Mouse (Mus musculus): ENCODE data around the gene Spns2. TPM values are rescaled to one million over a fixed set of nuclear protein-coding genes. Genes with fewer than 3 reads are reported as not detected.
"Not testable (repeated sequence)": the region's sequence is repeated elsewhere in the genome, so short reads cannot be mapped to it uniquely, and the experiment has no call there.

Gene Spns2
- polyA plus RNA-seq, 1 experiment from 2014 or later, result 19.8 TPM

DNA sequence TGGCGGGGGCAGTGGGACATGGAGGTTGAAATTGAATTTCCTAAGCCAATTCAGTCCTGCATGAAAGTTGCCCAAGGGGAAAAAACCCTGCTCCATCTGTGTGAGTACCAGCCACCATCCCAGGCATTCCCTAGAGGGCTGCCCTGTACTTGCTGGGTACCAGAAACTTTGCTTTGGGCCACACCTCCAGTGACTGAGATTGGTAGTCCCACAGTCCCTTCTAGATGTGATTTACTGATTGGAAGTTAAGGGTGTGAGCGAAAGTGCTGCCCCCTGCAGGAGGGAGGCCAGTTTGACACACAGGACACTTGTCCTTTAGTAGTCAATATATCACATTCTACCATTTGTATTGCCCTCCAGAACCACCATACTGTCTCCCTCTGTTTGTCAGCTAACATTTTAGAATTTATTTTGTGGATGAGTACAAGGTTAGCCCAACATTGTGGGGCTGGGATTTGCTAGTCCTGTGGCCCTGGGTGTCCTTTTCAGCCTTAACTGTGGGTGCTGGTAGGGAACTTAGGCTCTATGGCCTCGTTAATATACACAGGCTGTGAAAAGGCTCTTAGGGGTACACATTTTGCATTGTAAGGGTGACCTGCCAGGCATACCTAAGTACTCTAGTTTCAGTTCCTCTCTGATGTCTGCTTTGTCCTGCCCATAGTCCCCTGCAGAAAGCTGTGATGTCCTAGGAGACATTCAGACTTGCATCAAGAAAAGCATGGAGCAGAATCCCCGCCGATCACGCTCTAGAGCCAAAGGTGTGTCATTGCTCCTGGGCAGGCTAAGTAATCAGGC is 43.2 kb downstream of the Spns2 start:
- no peak overlapping the region for H3K4me3 ChIP-seq (ENCODE audit: low read depth, low read length)
- ATAC-seq, result no peak
- 0 out of 2 replicates have a peak overlapping the region, but pooled peaks have one; percentile 7 for H3K27ac ChIP-seq (ENCODE audit: low read depth, low read length)
- peaks cover 91% of the 10 kb centered on the region for H3K36me3 ChIP-seq (ENCODE audit: control insufficient read depth, insufficient read depth)
- H3K4me2 ChIP-seq (replicated peaks; ENCODE audit: low read depth), result no peak overlapping the region
- H3K9me3 ChIP-seq (ENCODE audit: control insufficient read depth), result no peaks in the 10 kb centered on the region
- H3K27me3 ChIP-seq (replicated peaks; ENCODE audit: control insufficient read depth, insufficient read depth, low read length), result no peaks in the 10 kb centered on the region
- peaks cover 7% of the 10 kb centered on the region; the same call in 1 of the 2 replicates for H3K4me1 ChIP-seq (replicated peaks; ENCODE audit: control insufficient read depth, insufficient read depth, low read length)
- peak; percentile 83 for TF ChIP-seq CTCF (IDR thresholded peaks at IDR 0.05; ENCODE audit: low read depth)
- WGBS, result 84% methylated on average over 6 of the region's 6 CpGs
- no peak overlapping the region for H3K9ac ChIP-seq (ENCODE audit: low read depth, low read length)

DNA sequence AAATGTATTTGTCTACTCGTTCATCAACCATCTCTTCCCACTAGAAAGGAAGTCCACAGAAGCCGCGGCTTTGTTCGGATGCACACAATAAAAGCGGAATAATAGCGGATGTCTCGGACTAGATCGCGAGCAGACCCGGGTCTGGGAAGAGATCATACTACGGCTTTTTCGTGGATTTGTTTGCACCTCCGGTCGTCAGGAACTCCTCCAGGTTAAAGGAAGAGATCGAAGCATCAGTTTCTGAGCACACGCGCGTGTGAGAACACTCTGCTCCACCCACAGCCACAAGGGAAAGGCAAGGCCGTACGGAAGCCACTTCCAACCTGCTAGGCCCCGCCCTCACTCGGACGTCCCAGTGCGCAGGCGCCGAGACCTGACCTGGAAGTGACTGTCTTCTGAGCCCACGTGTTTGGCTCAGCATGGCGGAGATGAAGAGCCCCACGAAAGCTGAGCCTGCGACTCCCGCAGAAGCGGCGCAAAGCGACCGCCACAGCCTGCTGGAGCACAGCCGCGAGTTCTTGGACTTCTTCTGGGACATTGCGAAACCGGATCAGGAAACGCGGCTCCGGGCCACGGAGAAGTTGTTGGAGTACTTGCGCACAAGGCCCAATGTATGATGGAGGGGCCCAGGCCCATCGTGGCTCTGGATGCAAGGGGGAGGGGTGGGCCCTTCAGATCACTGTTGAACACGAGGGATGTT is 48.6 kb downstream of the Spns2 start, which contains the start of gene Mybbp1a:
Gene Mybbp1a, plus strand, starts transcription at position 391 of the 700 bp plus-strand sequence.
- Histone ChIP-seq H3K27ac (ENCODE audit: low read depth, low read length) (peak within 1 kb of the TSS; percentile 36), H3K9me3 (ENCODE audit: control insufficient read depth) (no peaks in the 10 kb centered on the region), H3K27me3 (replicated peaks; ENCODE audit: control insufficient read depth, insufficient read depth, low read length) (no peaks in the 10 kb centered on the region), H3K9ac (ENCODE audit: low read depth, low read length) (peak within 1 kb of the TSS; percentile 72), H3K36me3 (ENCODE audit: control insufficient read depth, insufficient read depth) (peaks cover 37% of the 10 kb centered on the region), H3K4me3 (ENCODE audit: low read depth, low read length) (peak within 1 kb of the TSS; percentile 72), H3K4me1 (replicated peaks; ENCODE audit: control insufficient read depth, insufficient read depth, low read length) (peaks cover 8% of the 10 kb centered on the region; the same call in 1 of the 2 replicates), H3K4me2 (replicated peaks; ENCODE audit: low read depth) (peak within 1 kb of the TSS; percentile 94)
- TF ChIP-seq CTCF (IDR thresholded peaks at IDR 0.05; ENCODE audit: low read depth), result 0 out of 2 replicates have a peak, but pooled peaks have one; percentile 19
- peak; percentile 84 for ATAC-seq
- WGBS, result under 1% methylated on average over 46 of the region's 46 CpGs

DNA sequence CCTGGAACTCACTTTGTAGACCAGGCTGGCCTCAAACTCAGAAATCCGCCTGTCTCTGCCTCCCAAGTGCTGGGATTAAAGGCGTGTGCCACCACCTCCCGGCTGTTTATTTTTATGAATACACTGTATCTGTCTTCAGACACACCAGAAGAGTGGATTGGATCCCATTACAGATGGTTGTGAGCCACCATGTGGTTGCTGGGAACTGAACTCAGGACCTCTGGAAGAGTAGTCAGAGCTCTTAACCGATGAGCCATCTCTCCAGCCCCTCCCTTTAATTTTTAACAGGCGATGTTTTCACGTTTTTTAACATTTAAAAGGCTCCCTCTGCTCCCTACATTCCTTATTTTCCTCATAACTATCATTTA is 49.1 kb downstream of the Spns2 start:
- Histone ChIP-seq H3K4me1 (replicated peaks; ENCODE audit: control insufficient read depth, insufficient read depth, low read length) (peaks cover 13% of the 10 kb centered on the region; the same call in 1 of the 2 replicates), H3K4me2 (replicated peaks; ENCODE audit: low read depth) (peak overlapping the region; percentile 94), H3K36me3 (ENCODE audit: control insufficient read depth, insufficient read depth) (peaks cover 32% of the 10 kb centered on the region), H3K4me3 (ENCODE audit: low read depth, low read length) (peak overlapping the region; percentile 72), H3K27ac (ENCODE audit: low read depth, low read length) (peak overlapping the region; percentile 36; the same call in 1 of the 2 replicates)
- H3K9me3 ChIP-seq (ENCODE audit: control insufficient read depth); H3K9ac ChIP-seq (ENCODE audit: low read depth, low read length); H3K27me3 ChIP-seq (replicated peaks; ENCODE audit: control insufficient read depth, insufficient read depth, low read length); ATAC-seq: not testable (repeated sequence)
- 27% methylated on average over 6 of the region's 6 CpGs for WGBS

DNA sequence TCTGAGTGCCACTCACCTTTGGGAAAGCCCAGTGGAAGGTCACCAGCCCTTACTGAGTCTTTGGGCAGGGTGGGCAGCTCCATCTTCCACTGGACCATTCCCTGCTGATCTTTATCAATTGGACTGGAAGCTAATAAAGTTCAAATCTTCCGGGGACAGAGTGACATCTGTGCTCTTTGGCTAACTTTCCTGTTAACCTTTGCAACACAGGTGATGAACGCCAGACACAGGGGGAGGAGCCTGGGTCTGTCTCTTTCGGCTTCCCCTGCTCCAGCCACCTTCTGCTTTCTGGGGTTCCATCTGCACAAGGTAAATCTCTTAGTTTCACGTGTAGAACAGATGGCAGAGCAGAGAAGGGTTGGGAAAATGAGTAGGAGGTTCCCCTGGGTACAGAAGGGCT is 51.3 kb downstream of the Spns2 start:
- peaks cover 10% of the 10 kb centered on the region for H3K36me3 ChIP-seq (ENCODE audit: control insufficient read depth, insufficient read depth)
- no peak for TF ChIP-seq CTCF (IDR thresholded peaks at IDR 0.05; ENCODE audit: low read depth)
- no peak overlapping the region for H3K9ac ChIP-seq (ENCODE audit: low read depth, low read length)
- ATAC-seq, result no peak
- no peaks in the 10 kb centered on the region for H3K9me3 ChIP-seq (ENCODE audit: control insufficient read depth)
- peaks cover 17% of the 10 kb centered on the region; the same call in 1 of the 2 replicates for H3K4me1 ChIP-seq (replicated peaks; ENCODE audit: control insufficient read depth, insufficient read depth, low read length)
- H3K27ac ChIP-seq (ENCODE audit: low read depth, low read length), result no peak overlapping the region
- H3K4me3 ChIP-seq (ENCODE audit: low read depth, low read length), result no peak overlapping the region
- no peak overlapping the region for H3K4me2 ChIP-seq (replicated peaks; ENCODE audit: low read depth)
- H3K27me3 ChIP-seq (replicated peaks; ENCODE audit: control insufficient read depth, insufficient read depth, low read length), result no peaks in the 10 kb centered on the region
- 51% methylated on average over 4 of the region's 4 CpGs for WGBS

DNA sequence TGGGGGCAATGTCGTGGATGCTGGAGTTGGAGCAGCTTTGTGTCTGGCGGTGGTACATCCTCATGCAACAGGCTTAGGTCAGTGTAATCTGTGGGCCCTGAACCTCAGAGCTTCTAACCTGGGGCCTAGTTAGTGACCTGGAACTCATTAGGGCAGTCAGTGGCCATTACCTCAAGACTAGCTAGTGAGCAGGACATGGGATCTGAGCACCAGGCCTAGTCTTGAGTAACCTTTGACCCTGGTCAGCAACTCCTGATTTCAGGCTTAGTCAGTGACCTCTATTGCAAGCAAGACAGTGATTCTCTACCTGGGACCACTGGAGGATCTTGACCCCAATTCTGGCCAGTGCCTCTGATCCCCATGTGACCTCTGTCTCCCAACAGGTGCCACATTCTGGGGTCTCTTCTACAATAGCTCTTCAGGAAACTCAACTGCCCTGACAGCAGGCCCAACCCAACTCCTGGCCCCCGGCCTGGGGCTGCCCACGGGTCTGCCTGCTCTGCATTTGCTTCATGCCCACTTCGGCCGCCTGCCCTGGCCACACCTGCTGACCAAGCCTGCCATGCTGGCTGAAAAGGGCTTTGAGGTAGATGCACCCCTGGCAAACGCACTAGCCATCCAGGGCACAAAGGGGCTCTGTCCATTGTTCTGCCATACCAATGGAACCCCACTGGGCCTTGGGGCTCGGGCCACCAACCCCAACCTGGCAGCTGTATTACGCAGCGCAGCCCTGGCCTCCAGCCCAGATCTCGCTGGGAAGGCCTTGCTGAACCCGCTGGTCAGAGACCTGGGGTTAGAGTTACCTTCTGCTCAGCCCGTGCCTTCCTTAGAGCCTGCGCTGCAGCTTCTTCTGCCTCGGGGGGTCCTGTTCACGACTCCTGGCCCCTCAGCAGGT is 52.7 kb downstream of the Spns2 start:
- WGBS, result 89% methylated on average over 16 of the region's 16 CpGs
- H3K27ac ChIP-seq (ENCODE audit: low read depth, low read length), result no peak overlapping the region

More for the DNA sequence above, 52.7 kb downstream of the Spns2 start:
- H3K9me3 ChIP-seq (ENCODE audit: control insufficient read depth), result no peaks in the 10 kb centered on the region
- TF ChIP-seq CTCF (IDR thresholded peaks at IDR 0.05; ENCODE audit: low read depth), result no peak
- H3K9ac ChIP-seq (ENCODE audit: low read depth, low read length), result no peak overlapping the region
- H3K36me3 ChIP-seq (ENCODE audit: control insufficient read depth, insufficient read depth), result no peaks in the 10 kb centered on the region
- H3K4me3 ChIP-seq (ENCODE audit: low read depth, low read length), result no peak overlapping the region
- peaks cover 12% of the 10 kb centered on the region; the same call in 1 of the 2 replicates for H3K4me1 ChIP-seq (replicated peaks; ENCODE audit: control insufficient read depth, insufficient read depth, low read length)
- H3K4me2 ChIP-seq (replicated peaks; ENCODE audit: low read depth), result peak overlapping the region; percentile 66
- no peaks in the 10 kb centered on the region for H3K27me3 ChIP-seq (replicated peaks; ENCODE audit: control insufficient read depth, insufficient read depth, low read length)
- no peak for ATAC-seq

Measured in intestine, postnatal 0 days (tissue).